In the genomic region with DNA sequence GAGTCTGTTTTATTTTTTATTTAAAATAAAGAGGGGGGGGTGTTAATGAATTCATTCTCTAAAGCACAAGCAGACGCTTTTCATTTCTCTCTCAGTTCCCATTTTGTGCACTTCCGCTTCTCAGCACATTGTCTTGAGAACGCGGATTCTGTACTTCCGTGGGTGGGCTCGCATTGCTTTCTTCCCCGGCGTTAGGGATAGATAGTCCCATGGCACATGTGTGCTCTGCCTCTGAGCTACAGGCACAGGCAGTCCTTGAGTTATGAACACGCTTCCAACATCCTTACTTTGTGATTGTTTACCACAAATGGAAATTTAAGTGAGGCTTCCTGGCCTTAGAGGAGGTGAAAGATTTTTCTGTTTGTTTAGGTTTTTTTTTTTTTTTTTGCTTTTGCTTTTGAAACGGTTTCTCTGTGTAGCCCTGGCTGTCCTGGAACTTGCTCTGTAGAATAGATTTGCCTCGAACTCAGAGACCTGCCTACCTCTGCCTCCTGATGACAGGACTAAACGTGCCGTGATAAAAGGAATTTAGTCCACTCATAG, we compare ENCODE assay signal across 9 mouse cellular contexts. TPM values are rescaled to one million over a fixed set of nuclear protein-coding genes. Genes with fewer than 3 reads are reported as not detected.
DNase-seq lines count a peak whose midpoint lies in the region; ATAC-seq and TF ChIP-seq lines count a peak whose summit lies in the region.
"Had no signal": no experiment of that assay in that cellular context is flagged by ENCODE, and none has a peak within 500 bp of the region (broad histone marks: within the 10 kb centered on the region; RNA-seq: fewer than 3 reads in every experiment).

No protein-coding gene starts in this region.

- H3K27me3 ChIP-seq in embryonic facial prominence, embryonic 12.5 days, result no peaks in the 10 kb centered on the region
- no peaks in the 10 kb centered on the region for H3K27me3 ChIP-seq in embryonic facial prominence, embryonic 10.5 days (replicated peaks; ENCODE audit: low read depth, poor library complexity, severe bottlenecking)
- H3K27me3 ChIP-seq in CH12.LX (replicated peaks), result no peaks in the 10 kb centered on the region
- H3K27me3 ChIP-seq in heart, postnatal 0 days (ENCODE audit: control insufficient read depth, insufficient read depth, low read length), result no peaks in the 10 kb centered on the region

- TF ChIP-seq EP300 in CH12.LX (IDR thresholded peaks at IDR 0.05; ENCODE audit: low read length), result peak; percentile 86
- TF ChIP-seq EP300 in heart, postnatal 0 days (IDR thresholded peaks at IDR 0.05; ENCODE audit: low read depth), result no peak

- no peak overlapping the region for H3K27ac ChIP-seq in embryonic facial prominence, embryonic 12.5 days
- no peak overlapping the region for H3K27ac ChIP-seq in embryonic facial prominence, embryonic 10.5 days (replicated peaks)
- peak overlapping the region; percentile 88 for H3K27ac ChIP-seq in CH12.LX (ENCODE audit: insufficient read depth, low read depth)
- peak overlapping the region; percentile 56 for H3K27ac ChIP-seq in heart, postnatal 0 days (ENCODE audit: low read depth)

- no peak for DNase-seq in embryonic facial prominence, embryonic 10.5 days (ENCODE audit: low spot score)
- peak; percentile 93 for DNase-seq in CH12.LX (ENCODE audit: extremely low read depth)
- no peak for DNase-seq in heart, postnatal 0 days (ENCODE audit: low spot score)
- no peak for DNase-seq in cerebellum, postnatal 10 days
- DNase-seq in layer of hippocampus, adult 9-11 months, result no peak
- DNase-seq in cerebellum, adult 9-11 months, result no peak

- no peak for TF ChIP-seq CTCF in CH12.LX (conservative IDR thresholded peaks at IDR 0.05 in 1 of 2, IDR thresholded peaks at IDR 0.05 in 1 of 2; ENCODE audit: low read depth in 2 of 2, low read length in 2 of 2)
- no peak for TF ChIP-seq CTCF in heart, postnatal 0 days (IDR thresholded peaks at IDR 0.05; ENCODE audit: low read depth)

- H3K4me2 ChIP-seq in embryonic facial prominence, embryonic 12.5 days (replicated peaks), result peak overlapping the region; percentile 42; the same call in 1 of the 2 replicates
- H3K4me2 ChIP-seq in CH12.LX (ENCODE audit: insufficient read depth, low read depth, poor library complexity, severe bottlenecking), result peak overlapping the region; percentile 94
- H3K4me2 ChIP-seq in heart, postnatal 0 days (ENCODE audit: low read depth, low read length), result peak overlapping the region; percentile 58

- 69% methylated on average over 13 of the region's 13 CpGs for WGBS in embryonic facial prominence, embryonic 12.5 days
- WGBS in embryonic facial prominence, embryonic 10.5 days, result 77% methylated on average over 13 of the region's 13 CpGs
- 60% methylated on average over 13 of the region's 13 CpGs for whole genome bisulfite sequencing in heart, postnatal 0 days

- H3K4me1 ChIP-seq in embryonic facial prominence, embryonic 12.5 days, result peaks cover 7% of the 10 kb centered on the region; the same call in 1 of the 2 replicates
- peaks cover 21% of the 10 kb centered on the region for H3K4me1 ChIP-seq in embryonic facial prominence, embryonic 10.5 days
- H3K4me1 ChIP-seq in CH12.LX (ENCODE audit: control insufficient read depth in 1 of 2, insufficient read depth in 2 of 2), result peaks cover 6 to 37% of the 10 kb centered on the region in 2 experiments; a peak in 2 of 4 replicates
- peaks cover 9% of the 10 kb centered on the region for H3K4me1 ChIP-seq in heart, postnatal 0 days (ENCODE audit: control insufficient read depth, insufficient read depth)

- H3K9ac ChIP-seq in embryonic facial prominence, embryonic 12.5 days, result no peak overlapping the region
- H3K9ac ChIP-seq in CH12.LX (ENCODE audit: insufficient read depth, low read depth), result peak overlapping the region; percentile 53
- H3K9ac ChIP-seq in heart, postnatal 0 days (replicated peaks; ENCODE audit: low read depth, low read length), result no peak overlapping the region

- H3K9me3 ChIP-seq in embryonic facial prominence, embryonic 12.5 days, result no peaks in the 10 kb centered on the region
- H3K9me3 ChIP-seq in embryonic facial prominence, embryonic 10.5 days, result no peaks in the 10 kb centered on the region
- H3K9me3 ChIP-seq in CH12.LX (replicated peaks; ENCODE audit: low read length), result peaks cover 7% of the 10 kb centered on the region
- H3K9me3 ChIP-seq in heart, postnatal 0 days (replicated peaks; ENCODE audit: control insufficient read depth, low read length), result no peaks in the 10 kb centered on the region; the same call in 1 of the 2 replicates

- H3K4me3 ChIP-seq in embryonic facial prominence, embryonic 12.5 days, result no peak overlapping the region
- H3K4me3 ChIP-seq in embryonic facial prominence, embryonic 10.5 days, result no peak overlapping the region; the same call in 1 of the 2 replicates
- peak overlapping the region; percentile 46 to 73 (median 54) for H3K4me3 ChIP-seq in CH12.LX (replicated peaks in 1 of 3; ENCODE audit: low read depth in 2 of 3, low read length in 2 of 3, poor library complexity in 1 of 3)
- H3K4me3 ChIP-seq in heart, postnatal 0 days (ENCODE audit: low read depth, low read length), result 0 out of 2 replicates have a peak overlapping the region, but pooled peaks have one; percentile 26

- H3K36me3 ChIP-seq in embryonic facial prominence, embryonic 12.5 days, result no peaks in the 10 kb centered on the region
- peaks cover 9% of the 10 kb centered on the region; the same call in 1 of the 2 replicates for H3K36me3 ChIP-seq in embryonic facial prominence, embryonic 10.5 days (replicated peaks)
- H3K36me3 ChIP-seq in CH12.LX (replicated peaks in 1 of 2; ENCODE audit: control insufficient read depth in 1 of 2, insufficient read depth in 1 of 2, low read length in 1 of 2), result no peaks in the 10 kb centered on the region
- no peaks in the 10 kb centered on the region for H3K36me3 ChIP-seq in heart, postnatal 0 days (replicated peaks; ENCODE audit: control insufficient read depth, insufficient read depth, low read length)

- in situ Hi-C loops in CH12.LX (cut with MboI; ENCODE audit: low pct_ligation_motif_present, low pct_unique_long_range_greater_than_20kb, low sequenced_read_pairs), result loop anchor here (5.0 kb wide), 1 partner anchor 106 kb away; no protein-coding TSS in a partner anchor

- no peak for TF ChIP-seq RAD21 in CH12.LX (IDR thresholded peaks at IDR 0.05; ENCODE audit: low read depth, low read length)

- no peak for ATAC-seq in embryonic facial prominence, embryonic 12.5 days (ENCODE audit: insufficient number of reproducible peaks, insufficient read depth, low FRiP score, low TSS enrichment)
- ATAC-seq in heart, postnatal 0 days (ENCODE audit: insufficient read depth, low read depth), result no peak
- ATAC-seq in megakaryocyte, adult 5-6 weeks (ENCODE audit: poor library complexity, severe bottlenecking), result peak; percentile 46

- dilution Hi-C loops in CH12.LX (cut with MboI; ENCODE audit: extremely low pct_ligation_motif_present, extremely low pct_unique_long_range_greater_than_20kb, low sequenced_read_pairs), result no loop called here

- H3K79me2 ChIP-seq in CH12.LX (replicated peaks; ENCODE audit: control insufficient read depth, extremely low read depth, insufficient read depth, poor library complexity, severe bottlenecking), result no peaks in the 10 kb centered on the region

- TF ChIP-seq POLR2A in CH12.LX (IDR thresholded peaks at IDR 0.05; ENCODE audit: low read depth, low read length), result peak; percentile 78

RNA-seq across cellular contexts. Expression of gene Olfr279, which starts 19.3 kb away (rescaled TPM):
- 0.12 TPM in 1 of 2 replicates, not detected in the other for polyA plus RNA-seq in embryonic facial prominence, embryonic 12.5 days (2016; fragmentation: Nextera tagmentation; extraction: Ambion mirVana)
- polyA plus RNA-seq in embryonic facial prominence, embryonic 10.5 days (2016; fragmentation: Nextera tagmentation; extraction: Ambion mirVana), result not detected in 2 replicates
- not detected in 2 replicates for total RNA-seq in CH12.LX (2012; rRNA removed)
- total RNA-seq in CH12.LX (2014; rRNA removed), result not detected in 2 replicates
- 0.07 TPM in 1 of 2 replicates, not detected in the other for polyA plus RNA-seq in CH12.LX (2012; ENCODE audit: insufficient read length, low read depth)
- not detected in 2 replicates for total RNA-seq in heart, postnatal 0 days (2014; rRNA removed; ENCODE audit: low replicate concordance)
- not detected in 2 replicates for polyA plus RNA-seq in heart, postnatal 0 days (2015; fragmentation: Nextera tagmentation; extraction: Ambion mirVana)
- total RNA-seq in megakaryocyte, adult 5-6 weeks (2015), result not detected in 2 replicates
- total RNA-seq in megakaryocyte, adult 5-6 weeks (2017), result not detected in 2 replicates
- total RNA-seq: left cerebral cortex, postnatal 25 days had no signal

RNA-seq across cellular contexts. Expression of gene Kansl2, which starts 22.6 kb away (rescaled TPM):
- 175 and 177 TPM in 2 replicates for polyA plus RNA-seq in embryonic facial prominence, embryonic 12.5 days (2016; fragmentation: Nextera tagmentation; extraction: Ambion mirVana)
- 151 and 152 TPM in 2 replicates for polyA plus RNA-seq in embryonic facial prominence, embryonic 10.5 days (2016; fragmentation: Nextera tagmentation; extraction: Ambion mirVana)
- 59.6 and 84.7 TPM in 2 replicates for total RNA-seq in CH12.LX (2012; rRNA removed)
- total RNA-seq in CH12.LX (2014; rRNA removed), result 101 and 103 TPM in 2 replicates
- 111 and 125 TPM in 2 replicates for polyA plus RNA-seq in CH12.LX (2012; ENCODE audit: insufficient read length, low read depth)
- 58.7 and 62.3 TPM in 2 replicates for total RNA-seq in heart, postnatal 0 days (2014; rRNA removed; ENCODE audit: low replicate concordance)
- polyA plus RNA-seq in heart, postnatal 0 days (2015; fragmentation: Nextera tagmentation; extraction: Ambion mirVana), result 60.7 and 73.1 TPM in 2 replicates
- total RNA-seq in megakaryocyte, adult 5-6 weeks (2015), result 36.7 and 42.7 TPM in 2 replicates
- total RNA-seq in megakaryocyte, adult 5-6 weeks (2017), result 30.4 and 31.8 TPM in 2 replicates

RNA-seq across cellular contexts. Expression of gene Lalba, which starts 28.9 kb away (rescaled TPM):
- not detected in 2 replicates for polyA plus RNA-seq in embryonic facial prominence, embryonic 12.5 days (2016; fragmentation: Nextera tagmentation; extraction: Ambion mirVana)
- polyA plus RNA-seq in embryonic facial prominence, embryonic 10.5 days (2016; fragmentation: Nextera tagmentation; extraction: Ambion mirVana), result 0.20 and 0.26 TPM in 2 replicates
- not detected in 2 replicates for total RNA-seq in CH12.LX (2012; rRNA removed)
- total RNA-seq in CH12.LX (2014; rRNA removed), result not detected in 2 replicates
- polyA plus RNA-seq in CH12.LX (2012; ENCODE audit: insufficient read length, low read depth), result not detected in 2 replicates
- not detected in 2 replicates for total RNA-seq in heart, postnatal 0 days (2014; rRNA removed; ENCODE audit: low replicate concordance)
- polyA plus RNA-seq in heart, postnatal 0 days (2015; fragmentation: Nextera tagmentation; extraction: Ambion mirVana), result 0.26 and 0.36 TPM in 2 replicates
- total RNA-seq in megakaryocyte, adult 5-6 weeks (2015), result not detected in 2 replicates
- not detected in 2 replicates for total RNA-seq in megakaryocyte, adult 5-6 weeks (2017)
- total RNA-seq: left cerebral cortex, postnatal 25 days had no signal

RNA-seq across cellular contexts. Expression of gene OR5BS1P, which starts 41.8 kb away (rescaled TPM):
- polyA plus RNA-seq in embryonic facial prominence, embryonic 12.5 days (2016; fragmentation: Nextera tagmentation; extraction: Ambion mirVana), result not detected in 2 replicates
- not detected in 2 replicates for polyA plus RNA-seq in embryonic facial prominence, embryonic 10.5 days (2016; fragmentation: Nextera tagmentation; extraction: Ambion mirVana)
- total RNA-seq in CH12.LX (2012; rRNA removed) (not detected in 2 replicates), CH12.LX (2014; rRNA removed) (not detected in 2 replicates)
- polyA plus RNA-seq in CH12.LX (2012; ENCODE audit: insufficient read length, low read depth), result not detected in 2 replicates
- not detected in 2 replicates for total RNA-seq in heart, postnatal 0 days (2014; rRNA removed; ENCODE audit: low replicate concordance)
- not detected in 2 replicates for polyA plus RNA-seq in heart, postnatal 0 days (2015; fragmentation: Nextera tagmentation; extraction: Ambion mirVana)
- not detected in 2 replicates for total RNA-seq in megakaryocyte, adult 5-6 weeks (2015)
- not detected in 2 replicates for total RNA-seq in megakaryocyte, adult 5-6 weeks (2017)
- total RNA-seq: left cerebral cortex, postnatal 25 days had no signal

RNA-seq across cellular contexts. Expression of gene Olfr281, which starts 59.1 kb away (rescaled TPM):
- polyA plus RNA-seq in embryonic facial prominence, embryonic 12.5 days (2016; fragmentation: Nextera tagmentation; extraction: Ambion mirVana), result 0.05 TPM in 1 of 2 replicates, not detected in the other
- polyA plus RNA-seq in embryonic facial prominence, embryonic 10.5 days (2016; fragmentation: Nextera tagmentation; extraction: Ambion mirVana), result not detected in 2 replicates
- not detected in 2 replicates for total RNA-seq in CH12.LX (2012; rRNA removed)
- total RNA-seq in CH12.LX (2014; rRNA removed), result not detected in 2 replicates
- not detected in 2 replicates for polyA plus RNA-seq in CH12.LX (2012; ENCODE audit: insufficient read length, low read depth)
- not detected in 2 replicates for total RNA-seq in heart, postnatal 0 days (2014; rRNA removed; ENCODE audit: low replicate concordance)
- not detected in 2 replicates for polyA plus RNA-seq in heart, postnatal 0 days (2015; fragmentation: Nextera tagmentation; extraction: Ambion mirVana)
- total RNA-seq in megakaryocyte, adult 5-6 weeks (2015), result not detected in 2 replicates
- total RNA-seq in megakaryocyte, adult 5-6 weeks (2017), result not detected in 2 replicates
- total RNA-seq: left cerebral cortex, postnatal 25 days had no signal

Comparison
In these comparisons a context has a peak if more than half of its experiments do, and no peak if none do; other contexts are left out.
1. H3K27ac ChIP-seq: peak in CH12.LX (single experiment) and heart, postnatal 0 days (single experiment); none in embryonic facial prominence, embryonic 12.5 days (single experiment) and embryonic facial prominence, embryonic 10.5 days (single experiment).
2. H3K4me2 ChIP-seq: peak in every context shown above with its lines; median percentile 94 in CH12.LX; 58 in heart, postnatal 0 days; 42 in embryonic facial prominence, embryonic 12.5 days.
3. H3K4me3 ChIP-seq: peak in CH12.LX (3 of 3) and heart, postnatal 0 days (single experiment); none in embryonic facial prominence, embryonic 12.5 days (single experiment) and embryonic facial prominence, embryonic 10.5 days (single experiment).